Mouse (Mus musculus): Measurements from ENCODE around the gene Lsr.

Gene Lsr

GRCm38 (mm10) chr7:30973251-30973500 is at the start of gene Lsr:
Gene Lsr (minus strand): TSS chr7:30973464.
- no peak for DNase-seq (ENCODE audit: low spot score)

- no peak for DNase-seq (ENCODE audit: low spot score)
Observed at GRCm38 (mm10) chr7:31017104-31017901, 44.0 kb upstream of the Lsr start.

- DNase-seq (ENCODE audit: low spot score): no peak
Observed at GRCm38 (mm10) chr7:31012971-31013370, 39.7 kb upstream of the Lsr start.

- no peak for DNase-seq (ENCODE audit: low spot score)
Observed at GRCm38 (mm10) chr7:31008889-31009288, 35.6 kb upstream of the Lsr start.

DNA sequence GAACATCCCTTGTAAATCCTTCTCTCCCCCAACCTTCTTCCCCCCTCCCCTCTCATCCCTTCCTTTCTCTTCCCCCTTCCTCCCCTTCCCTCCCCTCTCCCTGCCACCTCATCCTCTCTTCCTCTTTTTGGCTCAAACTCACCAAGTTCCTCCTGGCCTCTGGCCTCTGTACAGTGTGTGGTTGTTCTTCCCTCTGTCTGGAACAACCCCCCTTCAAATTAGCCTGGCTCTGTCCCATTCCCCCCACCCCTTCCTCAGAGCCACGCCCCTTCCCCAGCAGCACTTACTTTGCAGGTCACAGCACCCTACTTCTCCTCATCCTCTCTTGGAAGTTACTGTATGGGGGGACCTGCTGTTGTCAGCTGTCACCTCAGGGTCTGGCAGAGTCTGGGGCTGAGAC is 34.9 kb upstream of the Lsr start:
- no peak for DNase-seq (ENCODE audit: low spot score)

DNA sequence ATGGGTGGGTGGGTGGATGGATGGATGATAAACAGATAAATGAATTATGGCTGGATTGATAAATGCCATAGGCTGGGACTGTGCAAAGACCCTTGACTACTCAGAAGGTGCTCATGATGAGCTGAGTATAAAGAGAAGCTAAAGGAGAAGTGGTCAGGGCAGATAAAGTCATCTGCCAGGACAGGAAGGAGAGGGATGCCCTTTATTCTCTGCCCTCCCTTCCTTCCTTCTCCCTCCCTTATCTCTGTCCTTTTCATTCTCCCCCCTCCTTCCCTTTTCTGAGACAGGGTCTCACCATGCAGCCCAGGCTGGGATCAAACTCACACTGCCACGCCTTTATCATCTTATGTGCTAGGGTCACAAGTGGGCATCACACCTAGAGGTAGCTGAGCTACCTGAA is 34.5 kb upstream of the Lsr start:
- no peak for DNase-seq (ENCODE audit: low spot score)

GRCm38 (mm10) chr7:31002650-31003049 is 29.4 kb upstream of the Lsr start:
- DNase-seq (ENCODE audit: low spot score): peak; percentile 8

DNA sequence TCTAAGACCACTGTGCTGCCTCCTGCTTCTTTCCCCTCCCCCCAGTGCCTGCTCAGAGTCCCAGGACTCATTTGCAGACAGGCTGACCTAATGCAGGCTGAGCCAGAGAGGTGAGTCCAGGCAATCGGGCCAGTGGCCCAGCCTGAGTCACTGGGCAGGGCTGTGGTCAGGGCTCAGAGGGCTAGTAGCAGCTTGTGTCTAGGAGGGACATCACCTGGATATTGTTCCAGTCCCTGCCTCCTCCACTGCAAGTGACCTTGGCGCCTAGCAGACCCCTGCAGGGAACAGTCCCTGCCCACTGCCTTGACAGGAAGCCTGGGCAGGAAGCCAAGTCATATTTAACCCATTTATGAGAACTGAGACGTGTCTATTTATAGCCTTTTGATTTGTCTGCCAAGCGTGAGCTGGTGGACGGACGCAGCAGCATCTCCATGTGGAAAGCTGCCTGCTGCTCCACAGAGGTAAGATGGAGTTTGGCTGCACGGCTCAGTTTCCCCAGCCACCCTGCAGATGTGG is 27.3 kb upstream of the Lsr start:
- DNase-seq (ENCODE audit: low spot score): no peak

- DNase-seq (ENCODE audit: low spot score): no peak
Observed at GRCm38 (mm10) chr7:30996491-30996890, 23.2 kb upstream of the Lsr start.

GRCm38 (mm10) chr7:30993986-30994385 is 20.7 kb upstream of the Lsr start:
- no peak for DNase-seq (ENCODE audit: low spot score)

DNA sequence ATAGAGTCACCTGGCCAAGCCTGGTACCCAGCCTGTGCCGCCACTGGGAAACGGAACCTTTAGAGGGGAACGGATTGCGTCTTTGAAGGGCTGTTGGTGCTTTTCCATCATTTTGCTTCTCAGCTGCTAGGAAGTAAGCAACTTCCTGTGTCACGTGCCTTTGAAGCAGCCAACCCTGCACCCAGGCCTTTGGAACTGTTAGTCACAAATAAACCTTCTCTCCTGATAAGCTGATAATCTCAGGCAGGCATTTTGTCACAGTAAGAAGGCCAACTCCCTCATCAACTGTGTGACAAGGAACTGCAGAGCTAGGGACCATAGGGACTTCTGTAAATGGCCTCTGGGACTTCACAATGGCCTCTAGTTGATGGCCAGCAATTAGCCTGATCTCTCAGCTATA is 18.9 kb upstream of the Lsr start:
- DNase-seq (ENCODE audit: low spot score): no peak

GRCm38 (mm10) chr7:30988519-30989162 is 15.4 kb upstream of the Lsr start:
- no peak for DNase-seq (ENCODE audit: low spot score)

- no peak for DNase-seq (ENCODE audit: low spot score)
Observed at GRCm38 (mm10) chr7:30985357-30985756, 12.1 kb upstream of the Lsr start.

- no peak for DNase-seq (ENCODE audit: low spot score)
Observed at GRCm38 (mm10) chr7:30981703-30982102, 8.4 kb upstream of the Lsr start.

DNA sequence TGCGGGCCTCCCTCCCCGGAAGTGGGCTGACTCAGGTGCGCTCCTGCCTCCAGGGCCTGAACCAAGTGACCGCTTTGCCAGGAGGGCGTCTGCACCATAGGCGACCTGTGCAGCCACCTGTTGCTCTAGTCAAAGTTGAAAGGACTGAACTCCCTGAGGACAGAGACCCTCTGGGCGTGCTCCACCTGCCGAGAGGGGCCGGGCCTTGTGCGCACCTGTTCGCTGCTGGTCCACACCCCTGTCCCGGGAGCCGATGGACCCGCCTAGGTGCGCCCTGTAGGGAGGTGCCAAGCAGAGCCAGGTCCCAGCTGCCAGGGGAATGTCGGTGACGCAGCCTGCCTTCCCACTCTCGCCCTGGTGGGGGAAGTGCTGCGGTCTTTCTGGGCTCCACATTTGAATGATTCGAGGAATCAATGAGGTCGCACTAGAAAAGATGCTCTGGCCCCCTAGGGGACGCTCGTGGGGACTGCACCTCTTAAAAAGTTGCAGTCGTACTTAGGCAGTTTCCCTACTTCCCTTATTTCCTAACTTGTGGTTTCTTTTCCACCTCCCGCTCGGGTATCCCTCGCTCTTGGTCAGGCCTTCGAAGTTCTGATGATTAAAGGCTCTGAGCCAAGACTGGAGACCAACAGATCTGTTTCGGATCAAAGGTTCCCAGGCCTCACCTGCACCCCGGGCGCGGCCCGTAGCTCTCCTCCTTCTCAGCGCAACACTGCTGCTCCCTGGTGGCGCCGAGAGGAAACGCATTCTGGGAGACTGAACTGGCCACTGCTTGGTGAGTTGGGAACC is 431 bp upstream of the Lsr start, which contains the start of gene Fam187b:
Fam187b (plus strand) TSS at position 290 of the 789 bp plus-strand sequence.
- peak; percentile 79 for DNase-seq (ENCODE audit: low spot score)

DNA sequence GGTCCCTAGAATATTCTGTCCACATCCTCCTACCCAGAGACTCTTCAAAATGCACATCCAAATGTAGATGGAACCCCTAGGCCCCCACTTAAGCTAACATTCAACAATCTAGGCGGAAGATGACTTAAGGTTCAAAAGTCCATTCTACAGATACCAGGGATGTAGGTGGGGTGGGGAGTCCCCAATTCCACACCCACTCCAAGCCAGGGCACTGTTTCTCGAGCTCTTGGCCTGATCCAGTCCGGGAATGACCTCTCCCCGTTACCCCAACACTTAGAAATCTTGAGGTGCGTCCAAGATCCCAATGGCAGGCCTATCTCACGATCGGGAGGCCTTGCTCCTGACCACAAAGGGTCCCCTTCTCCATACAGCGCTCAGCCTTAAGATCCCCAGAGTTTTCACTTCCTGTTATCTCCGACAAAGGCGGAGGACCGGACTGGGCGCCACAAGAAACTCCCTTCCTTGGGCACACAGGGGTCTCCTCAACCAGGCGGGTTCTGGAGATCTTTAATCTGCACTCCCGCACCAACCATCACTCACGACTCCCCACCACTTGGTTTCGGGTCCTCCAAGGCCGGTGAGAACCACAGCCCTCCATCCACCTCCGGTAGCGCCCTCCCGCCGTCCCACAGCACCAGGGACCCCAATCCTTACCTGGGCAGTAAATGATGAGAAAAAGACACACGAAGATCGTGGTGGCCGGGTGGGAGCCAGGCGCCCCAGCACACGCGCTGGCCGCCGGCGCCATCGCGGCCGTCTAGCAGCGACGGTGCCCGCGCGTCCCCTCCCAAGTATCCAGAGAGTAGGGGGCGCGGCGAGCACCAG is 626 bp downstream of the Lsr start:
- DNase-seq (ENCODE audit: low spot score): no peak

GRCm38 (mm10) chr7:30971901-30972300 is 1.4 kb downstream of the Lsr start:
- no peak for DNase-seq (ENCODE audit: low spot score)

DNA sequence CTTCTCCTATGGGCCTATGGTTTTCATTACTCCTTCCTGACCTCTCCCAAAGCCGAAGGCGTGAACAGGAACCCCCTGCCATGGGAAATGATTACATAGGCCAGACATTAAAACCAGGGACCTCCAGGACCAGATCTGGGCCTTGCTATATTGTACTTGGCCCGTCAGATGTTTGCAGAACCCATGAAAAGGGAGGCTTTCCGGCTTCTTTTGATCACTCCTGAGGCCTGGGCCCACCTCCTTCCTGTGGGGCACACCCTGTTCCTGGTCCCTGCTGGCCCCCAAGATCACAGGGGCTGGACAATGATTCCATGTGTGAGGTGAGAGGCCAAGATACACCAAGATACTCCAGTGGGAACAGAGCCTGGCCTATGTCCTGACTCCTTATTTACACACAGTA is 4.1 kb downstream of the Lsr start:
- no peak for DNase-seq (ENCODE audit: low spot score)

GRCm38 (mm10) chr7:30968611-30969010 is 4.7 kb downstream of the Lsr start:
- DNase-seq (ENCODE audit: low spot score): no peak

DNA sequence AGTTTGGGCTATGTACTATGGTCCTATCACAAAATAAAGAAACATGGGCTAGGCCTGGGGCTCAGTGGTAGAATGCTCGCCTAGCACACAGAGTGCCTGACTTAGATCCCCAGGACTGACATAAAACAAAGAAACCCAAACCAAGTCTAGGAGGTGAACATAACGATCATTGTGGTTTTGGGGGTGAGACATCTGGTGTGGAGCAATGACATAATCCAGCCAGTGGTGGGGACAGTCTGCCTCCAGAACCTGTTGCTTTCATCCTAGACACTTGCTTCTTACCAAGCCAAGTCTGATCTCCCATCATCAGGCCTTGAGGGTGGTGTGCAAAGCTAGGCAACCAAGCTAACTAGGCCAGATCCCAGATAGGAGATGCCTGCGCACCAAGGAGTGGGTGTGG is 6.6 kb downstream of the Lsr start:
- DNase-seq (ENCODE audit: low spot score): no peak

DNA sequence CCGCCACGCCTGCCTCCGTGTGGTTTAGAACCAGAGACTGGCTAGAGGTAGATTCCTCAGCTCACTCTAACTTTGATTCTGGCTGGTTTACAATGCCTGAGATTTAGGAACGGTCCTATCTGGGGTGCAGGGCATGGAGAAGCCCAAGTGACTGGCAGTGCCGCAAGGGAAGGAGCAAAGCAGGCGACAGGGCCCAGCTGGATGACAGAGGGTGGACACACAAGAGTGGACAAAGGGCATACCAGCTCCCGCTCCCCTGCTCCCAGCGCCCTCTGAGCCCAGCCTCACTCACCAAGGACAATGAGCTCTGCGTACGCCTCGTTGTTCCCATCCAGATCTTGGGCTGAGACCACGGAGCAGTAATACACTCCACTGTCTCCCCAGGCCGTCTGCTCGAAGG is 7.6 kb downstream of the Lsr start:
- no peak for DNase-seq (ENCODE audit: low spot score)

DNA sequence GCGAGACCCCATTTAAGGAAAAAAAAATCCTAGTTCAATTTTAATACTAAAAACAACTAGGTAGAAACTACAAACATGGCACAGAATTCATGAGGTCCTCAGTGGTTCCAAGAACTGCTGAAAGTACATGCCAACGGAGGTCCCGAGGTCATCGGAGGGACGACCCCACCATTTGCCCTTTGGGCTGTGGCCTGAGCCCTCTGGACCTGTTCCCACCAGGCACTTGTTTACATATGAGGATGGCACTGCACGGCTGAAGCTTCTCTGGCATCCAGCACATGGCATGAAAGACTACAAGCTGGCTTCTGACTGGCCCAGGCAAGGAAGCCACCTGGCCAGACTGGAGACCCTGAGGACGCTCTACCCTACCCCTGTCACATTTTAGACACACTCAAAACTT is 8.9 kb downstream of the Lsr start:
- DNase-seq (ENCODE audit: low spot score): no peak

All from c-Kit-positive CD71-positive TER-119-positive erythroid progenitor cells, embryonic 14.5 days (primary cell).